Mouse (Mus musculus) induced T-regulatory cell, adult 2 months (primary cell): ENCODE data around the gene Rps6kb1.

Experiments used
- DNase-seq: peaks from one replicate; pipeline ENCODE4 v3.0.0-alpha.2; 2012; ENCODE audit warnings: low read depth

The Rps6kb1 gene

DNA sequence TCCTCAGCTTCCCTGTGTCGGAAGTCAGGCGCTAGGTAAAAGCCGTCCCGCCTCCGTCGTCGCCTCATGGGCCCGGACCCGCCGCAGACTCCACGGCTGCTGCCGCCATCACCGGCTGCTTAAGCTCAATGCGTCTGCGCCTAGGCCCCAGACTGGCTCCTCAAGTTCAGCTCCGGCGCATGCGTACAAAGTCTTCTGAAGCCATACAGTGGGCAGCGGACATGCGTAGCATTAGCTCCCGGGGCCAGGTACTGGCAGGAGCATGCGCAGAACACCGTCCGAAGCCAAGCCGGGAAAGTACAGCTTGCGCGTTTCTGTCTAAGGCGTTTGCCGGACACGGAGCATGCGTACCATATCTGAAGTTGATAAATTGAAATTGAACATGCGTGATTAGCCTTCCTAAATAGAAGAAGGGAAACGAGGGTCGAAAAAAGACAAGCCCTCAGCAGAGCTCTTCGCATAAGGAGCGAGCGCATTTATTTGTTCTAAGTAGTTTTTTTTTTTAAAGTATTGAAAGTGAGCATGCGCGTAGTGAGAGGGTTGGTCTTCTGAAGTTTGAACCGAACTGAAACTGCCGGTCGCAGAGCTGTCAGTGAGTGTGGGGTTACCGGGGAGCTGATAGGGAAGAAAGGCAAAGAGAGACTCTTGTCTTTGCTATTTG is at the start of gene Rps6kb1, which contains the start of gene Tubd1:
Gene Rps6kb1 (minus strand): TSS at position 167 of the 661 bp plus-strand sequence.
Gene Tubd1 (plus strand): TSS at position 353 of the 661 bp plus-strand sequence.
- DNase-seq, result peak; percentile 100

DNA sequence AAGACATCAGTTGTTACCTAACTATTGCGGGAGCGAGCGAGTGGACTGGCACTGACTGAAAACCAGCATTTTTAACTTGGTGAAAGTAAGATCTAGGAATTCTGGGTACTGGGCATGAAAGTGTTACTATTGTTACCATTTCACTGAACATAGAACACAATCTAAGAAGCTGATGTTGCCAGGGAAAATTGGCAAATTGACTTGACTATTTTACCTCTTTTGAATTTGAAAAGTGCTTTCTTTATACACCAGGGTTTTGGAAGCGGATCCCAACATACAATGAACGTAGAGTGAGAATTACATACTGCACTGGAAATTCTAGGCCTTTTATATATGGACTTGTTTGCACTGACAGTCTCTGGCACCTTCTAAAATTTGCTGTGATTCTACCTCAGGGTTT is 48.8 kb upstream of the Rps6kb1 start:
- DNase-seq, result no peak

- peak; percentile 95 for DNase-seq
Measured at GRCm38 (mm10) chr11:86592993-86593392, 48.4 kb upstream of the Rps6kb1 start.

GRCm38 (mm10) chr11:86591931-86592616 is 47.5 kb upstream of the Rps6kb1 start:
- DNase-seq, result peak; percentile 70

DNA sequence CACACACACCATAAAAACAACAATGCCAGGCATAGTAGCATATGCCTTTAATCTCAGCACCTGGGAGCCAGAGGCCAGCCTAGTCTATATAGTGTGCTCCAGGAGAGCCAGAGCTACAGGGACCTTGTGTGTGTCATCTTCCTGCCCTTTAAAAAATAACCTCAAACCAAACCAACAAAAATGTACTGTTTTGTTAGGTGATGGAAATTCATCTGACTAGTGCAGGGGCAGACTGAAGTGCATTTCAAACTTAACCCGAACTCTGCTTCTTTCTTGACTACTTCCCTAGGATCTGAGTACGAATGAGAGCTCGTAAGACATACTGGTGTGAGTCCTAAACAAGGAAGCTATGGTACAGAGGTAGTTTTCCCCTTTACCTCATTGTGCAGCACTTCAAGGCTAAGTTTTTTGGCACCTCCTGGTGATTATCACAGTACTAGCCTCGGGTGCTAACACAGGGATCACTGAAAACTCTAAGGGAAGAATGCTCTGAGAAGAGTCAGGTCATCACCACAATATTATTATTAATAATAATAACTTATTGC is 46.8 kb upstream of the Rps6kb1 start:
- peak; percentile 89 for DNase-seq

DNA sequence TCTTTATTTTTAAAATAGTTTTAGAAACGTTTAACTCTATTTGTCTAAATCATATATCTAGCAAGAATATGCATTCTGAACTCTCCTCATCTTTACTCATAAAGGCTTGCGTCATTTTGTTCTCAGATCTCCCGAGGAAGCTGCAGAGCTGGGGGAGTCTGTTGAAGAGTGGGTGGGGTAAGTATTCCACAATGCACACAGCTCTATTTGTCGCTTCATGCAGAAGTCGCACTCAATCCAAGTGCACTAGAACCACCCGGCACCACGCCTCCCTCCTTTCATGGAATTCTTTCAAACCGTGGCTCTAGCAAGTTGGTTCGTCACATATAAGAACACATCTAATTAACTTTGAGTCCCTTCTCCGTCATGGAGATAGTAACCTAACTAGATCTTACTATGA is 46.0 kb upstream of the Rps6kb1 start:
- peak; percentile 81 for DNase-seq

- DNase-seq, result peak; percentile 89
Measured at GRCm38 (mm10) chr11:86590066-86590465, 45.5 kb upstream of the Rps6kb1 start.

- DNase-seq, result peak; percentile 69
Measured at GRCm38 (mm10) chr11:86588583-86589298, 44.1 kb upstream of the Rps6kb1 start.

GRCm38 (mm10) chr11:86587830-86588229 is 43.2 kb upstream of the Rps6kb1 start:
- peak; percentile 80 for DNase-seq

GRCm38 (mm10) chr11:86586868-86587792 is 42.5 kb upstream of the Rps6kb1 start:
- peak; percentile 96 for DNase-seq

DNA sequence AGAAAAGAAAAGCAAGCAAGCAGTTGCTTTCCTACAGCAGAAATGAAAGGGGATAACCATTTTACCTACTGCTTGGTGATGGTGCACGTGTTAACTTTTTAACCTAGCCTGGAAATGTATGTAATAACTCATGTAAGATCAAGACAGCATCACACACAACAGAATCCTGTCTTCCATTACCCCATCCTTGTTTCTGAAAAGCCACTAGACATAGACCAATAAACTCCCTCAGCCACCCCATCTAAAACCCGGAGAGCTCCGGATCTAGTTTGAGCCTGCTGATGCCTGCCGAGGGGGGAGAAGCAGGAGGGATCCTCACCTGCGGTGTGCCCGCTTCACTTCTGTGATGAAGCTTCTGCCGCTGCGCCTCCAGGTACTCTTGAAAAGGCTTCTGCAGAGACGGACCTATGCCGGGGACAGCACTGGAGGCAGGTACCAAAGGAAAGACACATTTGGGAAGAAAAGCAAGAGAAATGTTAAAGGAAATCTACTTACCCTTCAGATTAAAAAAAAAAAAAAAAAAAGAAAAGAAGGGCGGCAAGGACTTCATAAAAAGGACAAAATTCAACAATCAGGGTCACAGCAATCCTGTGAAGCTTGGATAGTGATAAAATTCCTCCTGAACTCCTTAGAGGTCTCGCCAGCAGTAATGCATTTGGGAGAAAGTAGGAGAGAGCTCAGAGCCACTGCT is 41.7 kb upstream of the Rps6kb1 start:
- DNase-seq, result peak; percentile 90

DNA sequence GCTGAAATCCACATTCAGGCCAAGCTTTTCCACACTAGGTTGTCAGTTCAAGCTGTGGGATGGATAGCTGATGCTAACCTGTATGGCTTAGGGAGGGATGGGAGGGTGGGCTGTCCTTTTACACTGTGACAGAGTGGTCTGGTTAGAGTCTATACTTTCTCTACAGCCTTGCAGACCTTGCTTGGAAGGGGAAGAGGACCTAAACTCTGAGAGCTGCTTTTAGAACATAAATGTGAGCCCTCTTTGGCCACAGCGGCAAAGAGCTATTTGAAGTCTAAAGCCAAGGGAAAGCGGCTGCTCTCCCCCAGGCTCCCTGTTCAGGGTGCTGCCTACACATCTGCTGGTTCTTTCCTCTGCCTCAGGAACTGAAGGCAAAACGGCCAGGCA is 41.0 kb upstream of the Rps6kb1 start:
- peak; percentile 74 for DNase-seq

- DNase-seq, result peak; percentile 76
Measured at GRCm38 (mm10) chr11:86584898-86585597, 40.4 kb upstream of the Rps6kb1 start.

DNA sequence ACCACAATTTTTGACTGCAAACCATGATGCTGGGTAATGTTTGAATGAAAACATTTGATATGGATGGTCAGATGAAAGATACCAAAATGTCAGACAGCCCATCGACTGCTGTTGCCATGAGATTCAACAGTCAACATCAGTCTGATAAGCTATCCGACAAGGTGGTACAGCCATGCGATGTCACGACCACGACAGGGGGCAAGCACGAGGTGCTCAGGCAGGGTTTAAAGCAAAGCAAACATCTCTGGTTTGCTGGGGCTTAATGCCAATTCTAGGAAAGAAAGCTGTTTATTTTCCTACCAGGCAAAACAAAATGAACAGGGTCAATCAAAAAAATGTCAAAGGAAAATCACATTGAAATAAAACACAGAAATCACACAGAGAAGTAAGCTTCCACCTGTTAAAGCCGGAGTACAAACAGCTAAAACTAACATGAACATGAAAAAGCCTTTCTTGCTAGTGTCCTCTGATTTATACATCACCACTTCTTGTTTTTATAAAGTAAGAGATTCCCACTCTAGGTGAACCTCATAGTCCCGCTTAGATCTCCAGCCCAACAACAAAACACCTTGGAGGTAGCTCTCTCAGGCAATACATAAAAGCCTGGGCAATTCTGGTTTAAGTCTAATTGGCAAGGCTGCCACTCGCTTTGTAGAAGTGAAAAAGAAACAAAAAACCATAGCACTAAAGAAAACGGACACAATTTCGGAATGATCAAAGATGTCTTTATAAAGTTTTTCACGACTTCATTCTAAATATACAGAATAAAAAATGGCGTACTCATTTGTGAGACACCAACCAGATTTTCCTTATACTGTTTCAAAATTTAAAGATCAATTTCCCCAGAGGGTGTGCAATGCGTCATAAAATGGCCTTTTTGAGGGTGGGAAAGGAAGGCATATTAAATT is 39.6 kb upstream of the Rps6kb1 start:
- peak; percentile 74 for DNase-seq

DNA sequence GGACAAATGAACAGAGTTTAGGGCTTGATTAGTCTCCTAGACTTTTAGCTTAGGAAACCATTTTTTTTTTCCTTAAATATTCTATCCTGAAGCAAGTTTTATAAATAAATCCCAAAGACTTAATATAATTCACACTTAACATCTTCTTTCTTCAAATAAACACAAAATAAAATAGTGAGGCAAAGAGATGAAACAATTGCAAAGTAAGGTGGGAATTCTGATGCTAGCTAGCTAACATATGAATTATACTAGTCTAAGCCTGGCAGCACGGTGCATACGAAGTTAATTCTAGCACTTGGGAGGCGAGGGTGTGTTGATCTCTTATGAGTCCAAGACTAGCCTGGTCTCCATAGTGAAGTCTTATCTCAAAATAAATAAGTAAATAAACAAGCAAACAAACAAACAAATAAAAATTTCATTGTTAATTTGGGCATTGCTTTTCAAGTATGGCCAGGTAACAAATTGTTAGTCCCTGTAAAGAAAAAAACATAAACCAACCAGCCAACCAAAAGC is 38.8 kb upstream of the Rps6kb1 start:
- DNase-seq, result peak; percentile 71

- peak; percentile 87 for DNase-seq
Measured at GRCm38 (mm10) chr11:86582543-86583260, 38.1 kb upstream of the Rps6kb1 start.

GRCm38 (mm10) chr11:86581943-86582542 is 37.4 kb upstream of the Rps6kb1 start:
- peak; percentile 88 for DNase-seq

DNA sequence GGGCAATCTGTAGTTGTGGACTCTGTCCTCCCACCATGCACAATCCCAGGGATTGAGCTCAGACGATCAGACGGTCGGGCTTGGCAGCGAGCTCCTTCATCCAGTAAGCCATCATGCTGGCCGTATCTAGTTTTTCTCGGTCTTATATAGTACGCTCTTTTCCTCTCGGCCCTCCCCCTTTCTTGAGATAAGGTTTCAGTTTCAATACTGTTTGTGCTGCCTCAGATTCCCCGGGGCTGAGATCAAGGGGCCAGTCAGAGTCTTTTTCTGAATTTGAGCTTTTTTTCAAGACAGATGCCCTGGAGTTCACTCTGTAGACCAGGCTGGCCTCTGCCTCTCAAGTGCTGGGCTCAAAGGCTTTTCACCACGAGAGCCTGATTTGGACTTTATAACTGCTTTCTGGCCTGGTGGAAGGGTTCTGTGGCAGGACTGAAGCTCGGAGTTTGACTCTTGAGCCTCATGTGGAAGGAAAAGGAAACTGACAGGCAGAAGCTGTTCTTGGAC is 36.7 kb upstream of the Rps6kb1 start:
- DNase-seq, result peak; percentile 94
